ENCODE assay signal across 8 mouse cellular contexts in the genomic region with DNA sequence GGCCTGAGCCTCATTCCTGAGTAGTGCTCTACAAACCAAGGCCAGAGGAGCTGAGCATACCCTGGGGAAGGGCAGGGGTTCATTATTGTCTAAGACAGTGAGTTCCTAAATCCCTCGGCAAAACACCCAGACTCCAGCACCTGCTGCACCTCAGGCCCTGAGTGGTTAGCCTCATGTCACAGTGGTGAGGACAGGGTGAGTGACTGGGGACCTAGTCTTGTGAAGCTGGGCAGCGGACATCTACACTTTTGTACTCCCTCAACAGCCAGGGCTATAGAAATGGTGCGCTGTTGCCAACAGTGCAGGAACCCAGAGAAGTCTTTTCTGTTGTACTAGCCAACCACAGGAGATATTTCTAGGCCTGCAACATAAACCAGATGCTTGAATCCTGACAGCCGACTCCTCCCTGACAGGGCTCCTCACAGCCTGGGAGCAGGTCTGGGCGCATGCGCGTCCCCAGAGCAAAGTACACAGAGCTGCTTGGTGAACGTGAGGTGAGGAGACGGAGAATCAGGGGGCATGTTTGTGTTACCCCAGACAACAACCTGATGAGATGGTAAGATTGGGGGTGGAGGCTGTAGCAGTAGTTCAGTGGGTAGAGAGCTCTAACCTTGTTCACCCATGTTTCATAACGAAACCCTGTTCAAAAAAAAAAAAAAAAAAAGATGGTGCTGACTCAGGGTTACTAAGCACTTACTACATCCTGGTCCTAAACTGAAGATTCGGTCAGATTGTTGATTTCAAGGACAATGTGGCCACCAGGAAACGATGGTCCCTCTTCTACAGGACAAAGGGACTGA. TPM values are rescaled to one million over a fixed set of nuclear protein-coding genes. Genes with fewer than 3 reads are reported as not detected.
A peak's percentile ranks its signal among the peaks of the same experiment; 100 is the strongest.
DNase-seq lines count a peak whose midpoint lies in the region; ATAC-seq and TF ChIP-seq lines count a peak whose summit lies in the region.
"Had no signal": no experiment of that assay in that cellular context is flagged by ENCODE, and none has a peak within 500 bp of the region (broad histone marks: within the 10 kb centered on the region; RNA-seq: fewer than 3 reads in every experiment).

No protein-coding gene starts in this region.

- no peak overlapping the region for H3K4me3 ChIP-seq in neural tube, embryonic 12.5 days
- H3K4me3 ChIP-seq in heart, adult 2 months, result no peak overlapping the region
- no peak overlapping the region for H3K4me3 ChIP-seq in stomach, embryonic 15.5 days (replicated peaks)
- H3K4me3 ChIP-seq: lung, embryonic 15.5 days had no signal

- peaks cover 30% of the 10 kb centered on the region for H3K4me1 ChIP-seq in neural tube, embryonic 12.5 days
- peaks cover 16% of the 10 kb centered on the region for H3K4me1 ChIP-seq in heart, adult 2 months (ENCODE audit: control insufficient read depth, insufficient read depth, low read length)
- peaks cover 27% of the 10 kb centered on the region for H3K4me1 ChIP-seq in stomach, embryonic 15.5 days

- no peak for DNase-seq in neural tube, embryonic 10.5 days (ENCODE audit: extremely low spot score, low spot score)
- DNase-seq in heart, adult 2 months, result peak in 1 of 2 experiments; percentile 66
- peak; percentile 63 for DNase-seq in kidney, postnatal 10 days
- DNase-seq in cerebellum, adult 18-20 months, result no peak
- DNase-seq in ovary, postnatal 10 days (ENCODE audit: low spot score), result no peak

- H3K4me2 ChIP-seq in neural tube, embryonic 12.5 days (replicated peaks), result no peak overlapping the region
- H3K4me2 ChIP-seq in stomach, embryonic 15.5 days, result no peak overlapping the region
- H3K4me2 ChIP-seq: lung, embryonic 15.5 days had no signal

- 0 out of 2 replicates have a peak overlapping the region, but pooled peaks have one; percentile 6 for H3K9ac ChIP-seq in neural tube, embryonic 12.5 days
- H3K9ac ChIP-seq in heart, adult 2 months (ENCODE audit: low read depth, low read length), result no peak overlapping the region
- H3K9ac ChIP-seq in stomach, embryonic 15.5 days, result no peak overlapping the region
- H3K9ac ChIP-seq: lung, embryonic 15.5 days had no signal

- H3K79me2 ChIP-seq in heart, adult 2 months (replicated peaks; ENCODE audit: control insufficient read depth, insufficient read depth, low read length), result no peaks in the 10 kb centered on the region

- no peaks in the 10 kb centered on the region for H3K27me3 ChIP-seq in neural tube, embryonic 12.5 days (replicated peaks)
- no peaks in the 10 kb centered on the region for H3K27me3 ChIP-seq in heart, adult 2 months (ENCODE audit: control insufficient read depth, insufficient read depth, low read length)
- H3K27me3 ChIP-seq in stomach, embryonic 15.5 days (replicated peaks), result no peaks in the 10 kb centered on the region
- H3K27me3 ChIP-seq: lung, embryonic 15.5 days had no signal

- no peak for TF ChIP-seq CTCF in heart, adult 2 months (IDR thresholded peaks at IDR 0.05)

- ATAC-seq in neural tube, embryonic 12.5 days (ENCODE audit: low FRiP score, low read depth), result no peak
- ATAC-seq in stomach, embryonic 15.5 days (ENCODE audit: insufficient read depth, low FRiP score, low read depth), result peak; percentile 34; the same call in 1 of the 2 replicates

- TF ChIP-seq EP300 in heart, adult 2 months (IDR thresholded peaks at IDR 0.05; ENCODE audit: insufficient read depth, low read depth, low read length), result no peak

- H3K27ac ChIP-seq in neural tube, embryonic 12.5 days, result no peak overlapping the region
- H3K27ac ChIP-seq in heart, adult 2 months, result peak overlapping the region; percentile 34
- H3K27ac ChIP-seq in stomach, embryonic 15.5 days, result peak overlapping the region; percentile 62
- H3K27ac ChIP-seq: lung, embryonic 15.5 days had no signal

- 0 out of 2 replicates have a peak, but pooled peaks have one; percentile 12 for TF ChIP-seq POLR2A in heart, adult 2 months (IDR thresholded peaks at IDR 0.05; ENCODE audit: insufficient read depth, low read depth, low read length)

- H3K9me3 ChIP-seq in neural tube, embryonic 12.5 days, result no peaks in the 10 kb centered on the region
- no peaks in the 10 kb centered on the region for H3K9me3 ChIP-seq in stomach, embryonic 15.5 days
- H3K9me3 ChIP-seq: lung, embryonic 15.5 days had no signal

- WGBS in neural tube, embryonic 12.5 days, result 86% methylated on average over 12 of the region's 12 CpGs
- 55% methylated on average over 12 of the region's 12 CpGs for WGBS in heart, adult 2 months
- 40% methylated on average over 12 of the region's 12 CpGs for WGBS in stomach, embryonic 15.5 days

- H3K36me3 ChIP-seq in neural tube, embryonic 12.5 days, result peaks cover 12% of the 10 kb centered on the region; the same call in 1 of the 2 replicates
- no peaks in the 10 kb centered on the region for H3K36me3 ChIP-seq in heart, adult 2 months (ENCODE audit: control insufficient read depth, insufficient read depth, low read length)
- H3K36me3 ChIP-seq in stomach, embryonic 15.5 days, result no peaks in the 10 kb centered on the region
- H3K36me3 ChIP-seq: lung, embryonic 15.5 days had no signal

- intact Hi-C loops in heart, adult 2 months (cut with DNase I), result no loop called here

RNA-seq across cellular contexts. Expression of gene Angptl2, which starts 38.2 kb away (rescaled TPM):
- 23.4 and 24.9 TPM in 2 replicates for polyA plus RNA-seq in neural tube, embryonic 12.5 days (2016; fragmentation: Nextera tagmentation; extraction: Ambion mirVana)
- total RNA-seq in heart, adult 2 months (2021), result 10 to 100 TPM; 45.3 to 46.2 TPM
- 91.4 and 128 TPM in 2 replicates for polyA plus RNA-seq in heart, adult 2 months (2012; rRNA removed)
- 44.8 and 45.2 TPM in 2 replicates for polyA plus RNA-seq in stomach, embryonic 15.5 days (2015; fragmentation: Nextera tagmentation; extraction: Ambion mirVana)

RNA-seq across cellular contexts. Expression of gene Garnl3, which starts 46.2 kb away (rescaled TPM):
- polyA plus RNA-seq in neural tube, embryonic 12.5 days (2016; fragmentation: Nextera tagmentation; extraction: Ambion mirVana), result 18.0 and 23.3 TPM in 2 replicates
- 1 to 10 TPM; 3.6 to 3.8 TPM for total RNA-seq in heart, adult 2 months (2021)
- polyA plus RNA-seq in heart, adult 2 months (2012; rRNA removed), result 1.9 and 2.3 TPM in 2 replicates
- 14.0 and 14.4 TPM in 2 replicates for polyA plus RNA-seq in stomach, embryonic 15.5 days (2015; fragmentation: Nextera tagmentation; extraction: Ambion mirVana)
